Mouse (Mus musculus) thymus, postnatal 10 days (tissue): ENCODE measurements around the gene Pitx3.
A peak's percentile ranks its signal among the peaks of the same experiment; 100 is the strongest.
"Not testable (repeated sequence)": the region's sequence is repeated elsewhere in the genome, so short reads cannot be mapped to it uniquely, and the experiment has no call there.

ENCODE experiments used
- DNase-seq, 2 experiments: peaks; one replicate each; pipeline ENCODE4 v3.0.0; 2021; ENCODE audit warnings: low spot score in 2 of 2

Pitx3 gene

GRCm38 (mm10) chr19:46147511-46148371 lies at the start of gene Pitx3:
Pitx3 (minus strand) TSS chr19:46148326.
- DNase-seq: peak in 1 of 2 experiments; percentile 4

- DNase-seq: peak in 1 of 2 experiments; percentile 22
These were observed 39.1 kb upstream of the Pitx3 start for GRCm38 (mm10) chr19:46187203-46187602.

- no peak for DNase-seq
These were observed 38.5 kb upstream of the Pitx3 start for GRCm38 (mm10) chr19:46186611-46187010.

- DNase-seq: no peak
These were observed 34.1 kb upstream of the Pitx3 start for GRCm38 (mm10) chr19:46182241-46182640.

GRCm38 (mm10) chr19:46180274-46180673 lies 32.1 kb upstream of the Pitx3 start:
- DNase-seq: no peak

- DNase-seq: no peak
These were observed 28.9 kb upstream of the Pitx3 start for GRCm38 (mm10) chr19:46177046-46177445.

- DNase-seq: no peak
These were observed 27.0 kb upstream of the Pitx3 start for GRCm38 (mm10) chr19:46175173-46175572.

GRCm38 (mm10) chr19:46172541-46172940 lies 24.4 kb upstream of the Pitx3 start:
- no peak for DNase-seq

GRCm38 (mm10) chr19:46169913-46170312 lies 21.8 kb upstream of the Pitx3 start:
- DNase-seq: no peak

GRCm38 (mm10) chr19:46169396-46169795 lies 21.3 kb upstream of the Pitx3 start:
- DNase-seq: no peak

- not testable (repeated sequence) for DNase-seq
These were observed 19.0 kb upstream of the Pitx3 start for GRCm38 (mm10) chr19:46167169-46167568.

- DNase-seq: no peak
These were observed 17.8 kb upstream of the Pitx3 start for GRCm38 (mm10) chr19:46165950-46166349.

- peak; percentile 89 to 90 for DNase-seq
These were observed 4.1 kb upstream of the Pitx3 start, which contains the start of gene Gbf1 for GRCm38 (mm10) chr19:46152127-46152803. Gbf1 (plus strand) TSS chr19:46152509.

- DNase-seq: no peak
These were observed 965 bp upstream of the Pitx3 start for GRCm38 (mm10) chr19:46149091-46149490.

GRCm38 (mm10) chr19:46148372-46148760 lies 240 bp upstream of the Pitx3 start:
- peak; percentile 49 to 50 for DNase-seq

- no peak for DNase-seq
These were observed 7.0 kb downstream of the Pitx3 start for GRCm38 (mm10) chr19:46141091-46141490.

- no peak for DNase-seq
These were observed 7.8 kb downstream of the Pitx3 start for GRCm38 (mm10) chr19:46140324-46140723.

GRCm38 (mm10) chr19:46136639-46137580 lies 11.2 kb downstream of the Pitx3 start:
- peak; percentile 56 to 82 for DNase-seq

- DNase-seq: peak; percentile 71 to 86
These were observed 12.1 kb downstream of the Pitx3 start for GRCm38 (mm10) chr19:46135789-46136638.

GRCm38 (mm10) chr19:46135297-46135696 lies 12.8 kb downstream of the Pitx3 start:
- peak; percentile 65 to 90 for DNase-seq

- no peak for DNase-seq
These were observed 15.5 kb downstream of the Pitx3 start for GRCm38 (mm10) chr19:46132577-46132976.
